Mouse (Mus musculus) induced T-regulatory cell, adult 2 months (primary cell): ENCODE measurements around the gene Lmtk2.

Experiments
- DNase-seq: peaks from one replicate; pipeline ENCODE4 v3.0.0-alpha.2; 2012; ENCODE audit warnings: low read depth

Lmtk2 gene

DNA sequence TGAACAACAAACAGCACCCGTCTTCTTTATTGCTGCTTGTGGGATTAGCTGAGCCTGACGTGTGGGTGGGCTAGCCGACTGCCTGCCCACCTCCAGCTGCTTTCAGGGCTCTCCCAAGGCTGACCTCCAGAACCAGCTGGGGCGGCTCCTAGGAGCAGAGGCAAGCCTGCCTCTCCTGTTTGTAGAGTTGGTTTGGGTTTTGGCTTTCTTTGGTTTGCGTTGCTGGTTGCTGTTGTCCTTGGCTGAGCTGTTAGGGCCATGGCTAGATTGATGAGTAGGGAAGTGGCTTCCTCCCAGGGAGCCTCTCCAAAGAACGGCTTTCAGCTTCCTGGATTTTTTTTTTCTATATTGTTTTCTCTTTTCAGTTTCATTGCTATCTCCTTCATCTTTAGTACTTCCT, 78.0 kb downstream of the Lmtk2 start:
- DNase-seq = no peak

DNA sequence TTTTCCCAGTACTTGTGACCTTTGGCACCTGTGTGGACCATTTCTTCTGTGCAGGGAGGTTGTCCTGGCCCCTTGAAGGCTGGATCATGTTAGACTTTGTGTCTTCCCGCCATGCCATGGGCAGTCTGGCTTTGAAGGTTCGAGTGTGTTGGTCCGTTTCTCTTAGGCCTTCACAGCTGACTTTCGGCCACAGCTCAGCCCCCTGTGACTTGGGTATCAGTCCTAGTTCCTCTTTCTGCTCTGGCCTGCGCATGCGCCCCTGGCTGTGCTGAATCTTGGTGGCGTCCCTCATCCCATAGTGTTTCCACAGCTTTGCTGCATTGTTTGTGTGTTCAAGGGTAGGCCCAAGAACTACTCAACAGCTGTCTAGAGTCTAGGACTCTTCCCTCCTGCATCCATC, 81.0 kb downstream of the Lmtk2 start:
- DNase-seq = no peak

DNA sequence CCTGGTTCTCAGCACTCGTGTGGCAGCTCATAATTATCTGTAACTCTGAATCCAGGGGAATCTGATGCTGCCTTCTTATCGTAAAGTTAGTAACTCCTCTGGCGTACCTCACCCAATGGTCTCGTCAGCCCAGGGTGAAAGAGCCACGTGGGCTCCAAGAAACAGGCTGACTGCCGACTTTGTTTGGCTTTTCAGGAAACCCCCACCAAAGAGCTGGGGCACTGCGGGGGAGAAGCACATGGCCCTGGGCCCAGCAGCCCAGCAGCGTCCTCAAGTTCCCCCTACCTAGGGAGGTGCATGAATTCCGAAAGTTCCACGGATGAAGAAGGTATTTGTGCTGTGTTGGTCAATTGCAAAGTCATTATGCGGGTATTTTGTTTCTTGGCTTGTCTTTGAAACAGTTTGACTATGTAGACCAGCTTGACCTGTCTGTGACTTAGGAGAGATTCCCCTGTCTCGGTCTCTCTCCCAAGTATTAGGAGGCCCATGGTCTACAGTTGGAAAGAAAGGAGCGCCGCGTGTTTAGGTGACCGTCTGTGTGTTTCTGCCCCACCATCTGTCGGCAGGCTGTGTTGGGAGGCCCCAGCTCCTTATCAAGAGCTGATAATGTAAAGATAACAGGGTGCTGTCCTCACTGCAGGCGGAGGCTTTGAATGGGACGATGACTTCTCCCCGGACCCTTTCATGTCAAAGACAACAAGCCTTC, 82.5 kb downstream of the Lmtk2 start:
- DNase-seq = no peak

DNA sequence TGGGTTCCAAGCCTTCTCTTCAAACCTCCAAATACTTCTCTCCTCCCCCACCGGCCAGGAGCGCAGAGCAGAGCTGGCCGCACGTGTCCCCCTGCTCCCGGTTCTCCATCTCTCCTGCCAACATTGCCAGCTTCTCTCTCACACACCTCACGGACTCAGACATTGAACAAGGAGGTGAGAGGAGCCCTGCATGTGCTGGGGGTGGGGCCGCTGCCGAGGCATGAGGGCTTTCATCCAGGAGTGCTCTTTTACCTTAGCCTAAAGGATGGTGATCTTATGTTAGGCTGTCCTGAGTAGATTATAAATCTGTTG, 83.0 kb downstream of the Lmtk2 start:
- DNase-seq = no peak

DNA sequence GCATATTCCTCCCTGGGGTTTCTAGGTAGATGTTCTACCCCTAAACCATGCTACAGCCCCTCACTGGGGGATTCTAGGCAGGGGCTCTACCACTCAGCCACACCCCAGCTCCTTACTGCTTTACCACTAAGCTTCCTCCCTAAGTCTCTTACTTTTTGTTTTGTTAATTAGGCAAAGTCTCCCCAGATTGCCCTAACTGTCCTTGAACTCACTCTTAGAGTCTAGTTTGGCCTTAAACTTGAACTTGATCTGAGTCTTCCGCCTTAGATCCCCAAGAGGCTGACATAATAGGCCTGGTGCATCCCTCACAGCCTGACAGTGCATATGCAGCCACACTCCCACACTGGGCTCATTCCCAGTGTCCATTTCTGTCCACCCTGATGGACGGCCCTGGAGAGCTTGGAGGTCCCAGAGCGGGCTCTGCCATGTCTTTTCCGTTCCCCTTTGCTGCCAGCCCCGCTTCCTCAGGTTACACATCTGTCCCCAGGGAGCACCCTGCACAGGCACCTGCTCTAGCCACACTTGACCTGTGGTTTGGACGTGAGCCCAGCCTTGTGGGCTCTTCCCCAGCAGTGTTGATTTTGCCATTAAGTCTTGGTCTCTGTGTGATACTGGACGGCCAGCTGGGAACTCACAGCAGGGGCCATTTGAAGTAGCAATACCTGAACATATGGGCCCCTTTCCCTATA, 83.6 kb downstream of the Lmtk2 start:
- no peak for DNase-seq

DNA sequence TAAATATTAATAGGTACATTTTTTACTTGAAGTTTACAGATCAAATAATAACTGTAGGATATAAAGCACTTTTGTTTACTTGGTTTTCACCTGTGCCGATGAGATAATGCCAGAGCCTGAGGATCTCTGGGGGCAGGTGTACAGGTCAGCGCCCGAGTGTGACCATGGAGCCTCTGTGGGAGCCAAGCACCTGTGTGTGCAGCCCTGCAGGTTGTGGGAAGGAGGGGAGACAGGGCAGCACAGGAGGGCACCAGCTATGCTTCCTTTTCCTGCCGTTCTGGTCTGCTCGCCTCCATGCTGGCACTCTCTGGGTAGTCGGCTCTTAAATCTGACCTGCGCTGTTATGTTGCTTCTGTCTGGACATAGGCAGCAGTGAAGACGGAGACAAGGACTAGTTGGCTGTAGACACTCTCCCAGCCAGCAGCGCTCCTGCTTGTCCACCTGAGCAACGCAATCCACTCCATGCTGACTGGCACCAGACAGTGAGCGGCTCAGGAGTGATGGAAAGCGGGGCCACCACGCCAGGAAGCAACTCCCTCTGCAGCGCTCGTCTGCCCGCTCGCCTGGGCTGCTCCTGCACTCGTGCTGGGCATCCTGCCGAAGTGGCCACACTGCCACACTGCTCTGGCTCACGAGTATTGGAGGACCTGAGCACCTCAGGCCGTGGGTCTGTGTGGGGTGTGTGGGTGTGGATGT, 84.3 kb downstream of the Lmtk2 start:
- DNase-seq = no peak

DNA sequence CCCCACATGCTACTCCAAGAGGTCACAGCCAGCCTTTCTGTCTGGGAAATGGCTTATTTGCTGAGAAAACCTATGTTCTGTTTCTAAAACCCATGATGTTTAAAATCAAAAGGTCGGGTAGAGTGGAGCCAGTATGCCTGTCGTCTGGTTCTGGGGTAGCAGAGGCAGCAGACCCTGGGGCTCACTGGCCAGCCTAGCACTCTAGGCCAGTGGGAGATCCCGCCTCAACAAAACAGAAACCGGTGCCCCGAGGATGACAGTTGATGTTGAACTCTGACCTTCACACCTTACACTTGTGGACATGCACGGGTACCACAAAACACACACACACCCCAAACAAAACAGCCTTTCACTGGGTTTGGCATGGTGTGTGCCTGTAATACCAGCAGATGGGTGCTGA, 88.2 kb downstream of the Lmtk2 start:
- no peak for DNase-seq

DNA sequence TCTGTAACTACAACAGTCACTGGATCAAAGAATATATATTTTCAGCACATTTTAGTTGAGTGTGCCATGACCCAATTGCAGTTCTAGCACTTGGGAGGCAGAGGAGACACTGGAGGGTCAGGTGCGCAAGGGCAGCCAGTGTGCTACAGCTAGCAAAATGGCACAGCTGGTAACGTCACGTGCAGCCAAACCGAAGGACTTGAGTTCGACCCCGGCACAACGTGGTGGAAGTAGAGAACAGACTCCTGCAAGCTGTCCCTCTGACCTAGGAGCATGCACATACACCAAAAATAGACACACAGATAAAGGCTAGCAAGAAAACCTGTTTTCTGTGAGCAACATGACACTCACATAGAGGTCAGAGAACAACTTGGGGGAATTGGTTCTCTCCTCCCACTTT, 89.1 kb downstream of the Lmtk2 start:
- no peak for DNase-seq

DNA sequence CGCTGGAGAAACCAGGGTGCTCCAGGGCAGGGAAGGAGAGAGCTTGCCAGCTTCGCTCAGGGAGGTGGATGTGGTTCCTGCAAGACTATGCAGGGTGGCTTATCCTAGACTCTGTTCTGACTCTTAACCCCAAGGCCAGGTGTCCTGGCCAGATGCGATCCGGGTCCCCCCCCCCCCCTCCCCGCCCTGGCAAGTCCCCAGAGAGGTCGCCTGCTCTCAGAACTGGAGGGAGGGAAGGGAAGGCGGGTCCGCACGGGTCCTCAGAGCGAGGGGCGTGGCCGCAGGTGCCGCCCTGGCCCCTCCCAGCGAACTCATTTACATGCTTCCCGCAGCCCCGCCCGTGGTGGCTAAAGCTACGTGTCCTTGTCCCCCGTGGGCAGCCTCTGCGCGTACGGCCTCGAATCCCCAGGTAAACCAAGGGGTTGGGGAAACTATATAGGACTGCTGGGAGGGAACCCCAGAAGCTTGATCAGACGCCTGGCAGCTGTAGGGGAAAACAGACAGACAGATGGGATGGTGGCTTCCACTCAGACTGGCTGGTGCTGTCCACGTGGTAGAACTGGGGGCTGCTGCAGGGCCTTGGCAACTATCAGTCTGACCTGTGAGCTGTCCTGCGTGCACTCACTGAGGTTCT, 89.8 kb downstream of the Lmtk2 start, which contains the start of gene Bhlha15:
Gene Bhlha15, plus strand, starts transcription at position 337 of the 634 bp plus-strand sequence.
- peak; percentile 70 for DNase-seq

DNA sequence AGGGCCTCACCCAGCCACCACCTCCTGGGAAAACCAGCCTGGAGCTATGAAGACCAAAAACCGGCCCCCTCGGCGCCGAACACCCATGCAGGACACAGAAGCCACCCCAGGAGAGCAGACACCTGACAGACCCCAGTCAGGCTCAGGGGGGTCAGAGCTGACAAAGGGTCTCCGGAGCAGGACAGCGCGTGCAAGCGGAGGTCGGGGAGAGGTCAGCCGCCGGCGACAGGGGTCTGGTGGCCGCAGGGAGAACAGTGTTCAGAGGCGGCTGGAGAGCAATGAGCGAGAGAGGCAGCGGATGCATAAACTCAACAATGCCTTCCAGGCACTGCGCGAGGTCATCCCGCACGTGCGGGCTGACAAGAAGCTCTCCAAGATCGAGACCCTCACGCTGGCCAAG, 90.8 kb downstream of the Lmtk2 start:
- no peak for DNase-seq

DNA sequence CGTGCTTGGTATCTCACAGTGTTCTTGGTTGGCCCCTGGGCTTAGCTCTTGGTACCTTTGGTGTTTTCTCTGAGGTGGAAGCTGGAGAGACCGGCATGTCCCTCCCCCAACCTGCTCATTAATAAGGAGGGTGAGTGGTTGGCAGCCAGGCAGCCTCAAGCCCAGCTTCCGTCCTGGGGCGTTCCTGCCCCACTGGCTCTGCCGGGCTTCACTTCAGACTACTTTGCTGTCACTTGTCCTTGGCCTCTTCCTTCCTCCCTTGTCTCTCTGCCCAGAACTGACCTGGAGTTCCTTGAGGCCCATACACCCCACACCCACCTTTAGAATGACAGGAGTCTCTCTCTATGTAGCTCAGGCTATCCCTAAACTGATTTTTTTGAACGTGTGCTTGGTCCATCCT, 92.4 kb downstream of the Lmtk2 start:
- DNase-seq = no peak

DNA sequence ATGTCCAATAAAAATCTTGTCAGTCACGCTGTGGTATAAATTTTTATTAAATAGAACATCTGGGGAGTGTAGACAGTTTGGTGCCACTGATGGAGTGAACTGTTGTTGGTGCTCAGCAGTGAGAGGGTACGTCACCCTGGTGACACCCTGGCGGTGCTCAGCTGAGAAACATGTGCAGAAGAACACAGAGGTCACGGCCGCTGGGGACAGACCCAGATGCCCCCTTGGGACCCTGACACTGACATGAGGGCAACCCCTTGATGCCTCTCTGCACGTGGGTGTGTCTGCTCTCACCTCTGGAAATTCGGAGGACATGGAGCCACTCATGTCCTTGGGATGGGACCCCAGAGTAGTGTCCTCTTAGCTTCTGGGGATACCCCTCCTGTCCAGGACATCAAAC, 94.2 kb downstream of the Lmtk2 start:
- DNase-seq = no peak

DNA sequence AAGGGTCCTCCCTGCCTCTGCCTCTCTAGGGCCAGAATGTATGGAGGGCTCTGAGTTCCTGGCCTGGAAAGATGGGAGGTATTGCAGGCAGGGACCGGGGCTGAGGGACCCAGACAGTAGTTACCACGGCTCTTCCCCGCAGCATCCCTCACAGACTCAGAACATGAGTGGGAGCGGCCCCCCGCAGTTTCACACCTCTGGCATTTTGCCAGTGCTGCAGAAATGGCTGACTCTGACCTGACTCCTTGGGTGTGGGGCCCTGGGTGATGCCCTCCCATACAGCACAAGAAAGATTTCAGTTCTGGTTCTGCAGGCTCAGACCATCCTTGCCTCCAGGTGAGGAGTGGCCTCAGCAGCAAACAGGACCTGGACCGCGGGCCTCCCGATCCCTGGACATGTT, 95.3 kb downstream of the Lmtk2 start:
- no peak for DNase-seq

DNA sequence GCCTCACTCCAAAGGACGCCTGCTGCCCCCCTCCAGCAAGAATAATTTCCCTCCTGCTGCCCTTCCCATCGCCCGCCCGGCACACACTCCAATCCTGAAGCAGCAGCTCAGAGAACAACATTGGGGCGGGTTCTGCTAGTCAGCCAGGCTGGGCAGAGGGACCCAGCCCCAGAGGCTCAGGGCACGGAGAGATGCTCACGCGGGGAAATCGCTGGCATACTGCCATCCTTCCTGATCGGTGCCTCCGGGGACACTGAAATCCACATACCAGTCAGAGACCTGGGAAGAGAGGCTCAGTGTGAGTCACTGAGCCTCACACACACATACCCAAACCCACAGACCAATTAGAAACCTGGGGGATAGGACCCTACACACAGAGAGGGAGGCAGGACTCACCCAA, 100.4 kb downstream of the Lmtk2 start:
- DNase-seq = no peak

DNA sequence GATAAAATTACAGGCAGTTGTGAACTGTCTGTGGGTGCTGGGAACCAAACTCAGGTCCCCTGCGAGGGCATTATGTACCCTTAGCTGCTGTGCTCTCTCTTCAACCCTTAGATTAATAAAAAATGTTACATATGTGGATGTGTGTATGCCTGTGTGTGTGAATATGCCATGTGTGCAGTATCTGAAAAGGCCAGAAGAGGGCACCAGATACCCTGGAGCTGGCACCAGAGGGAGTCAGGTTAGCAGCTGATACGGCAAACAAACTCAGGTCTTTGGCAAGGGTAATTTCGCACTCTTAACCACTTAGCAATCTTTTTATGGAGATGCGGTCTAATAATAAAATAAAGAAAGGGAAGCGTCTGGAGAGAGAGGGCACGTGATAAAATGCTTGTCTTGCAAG, 102.2 kb downstream of the Lmtk2 start:
- DNase-seq = peak; percentile 49

DNA sequence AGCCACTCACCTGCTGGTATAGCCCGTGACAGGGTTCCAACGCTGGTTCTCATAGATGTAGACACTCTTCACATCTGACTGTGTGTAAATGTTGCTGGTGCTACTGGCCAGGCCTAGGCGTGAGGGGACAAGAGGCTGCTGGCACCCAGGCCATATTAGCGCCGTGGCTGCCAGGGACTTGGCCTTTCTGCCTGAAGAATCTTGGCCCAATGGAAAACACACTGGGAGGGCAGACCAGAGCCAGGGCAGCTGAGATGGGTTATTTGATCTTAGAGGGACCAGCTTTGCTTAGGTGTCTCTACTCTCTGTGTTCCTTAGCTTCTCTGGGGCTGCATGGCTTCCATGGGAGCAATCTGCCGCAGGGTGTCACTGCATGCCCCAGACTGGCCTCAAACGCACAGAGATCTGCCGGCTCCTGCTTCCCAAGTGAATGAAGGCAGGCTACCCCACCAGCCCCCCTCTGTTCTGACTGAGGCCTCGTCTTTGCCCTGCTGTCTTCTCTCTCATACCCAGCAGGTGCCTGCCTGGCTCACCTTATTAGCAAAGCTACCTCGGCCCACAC, 103.2 kb downstream of the Lmtk2 start:
- no peak for DNase-seq

DNA sequence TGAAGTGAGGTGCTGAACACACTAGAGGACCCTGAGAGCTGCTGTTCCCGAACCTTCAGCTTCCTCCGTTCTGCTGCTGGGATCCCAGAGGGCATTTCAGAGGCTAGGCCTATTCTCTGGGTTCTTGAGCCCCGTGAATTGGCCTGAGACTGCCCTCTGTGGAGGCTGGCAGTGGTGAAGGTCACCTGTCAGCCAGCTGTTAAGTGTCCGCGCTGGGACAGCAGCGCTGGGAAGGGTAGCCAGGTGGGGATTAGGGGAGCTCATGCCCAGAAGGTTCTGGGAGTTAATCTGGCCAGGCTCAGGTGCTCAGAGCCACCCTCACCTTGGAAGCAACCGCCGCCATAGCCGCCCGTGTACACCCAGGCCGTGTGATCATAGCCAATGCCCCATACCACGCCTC, 104.1 kb downstream of the Lmtk2 start:
- no peak for DNase-seq

DNA sequence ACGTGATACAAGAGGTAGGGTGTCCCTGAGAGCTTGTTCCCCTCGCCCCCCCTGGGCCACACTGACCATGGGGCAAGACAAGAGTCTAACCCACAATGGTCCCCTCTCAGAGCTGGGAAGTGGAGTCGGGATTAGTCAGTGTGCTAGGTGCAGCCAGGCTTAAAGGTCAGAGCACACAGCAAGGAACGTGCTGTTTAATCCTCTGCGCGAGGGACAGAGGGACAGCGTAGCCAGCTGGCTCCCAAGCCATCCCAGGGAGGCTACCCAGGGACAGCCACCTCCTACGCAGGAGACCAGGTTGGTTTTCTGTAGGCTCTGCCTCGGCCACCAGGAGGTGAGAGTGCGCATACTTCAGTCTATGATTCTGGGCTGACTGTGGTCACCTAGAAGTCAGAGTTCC, 104.7 kb downstream of the Lmtk2 start:
- no peak for DNase-seq

DNA sequence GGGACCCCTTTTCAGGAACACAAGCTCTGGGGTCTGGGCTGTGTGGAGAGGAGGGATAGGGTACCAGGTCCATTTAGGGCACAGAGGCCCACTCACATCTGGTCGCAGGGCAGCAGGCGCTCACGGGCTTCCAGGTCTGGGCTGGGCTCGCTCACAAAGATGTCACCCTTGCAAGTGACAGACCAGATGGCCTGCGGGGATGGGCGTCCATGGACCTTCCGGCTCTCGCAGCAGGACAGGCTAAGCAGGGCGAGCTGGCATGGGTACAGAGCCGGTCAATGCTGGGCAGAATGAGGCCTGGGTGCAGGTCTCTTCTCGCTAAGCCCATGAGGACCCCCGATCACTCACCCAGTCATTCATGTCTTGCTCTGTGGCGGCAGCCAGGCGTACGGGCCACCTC, 105.8 kb downstream of the Lmtk2 start:
- DNase-seq = no peak

DNA sequence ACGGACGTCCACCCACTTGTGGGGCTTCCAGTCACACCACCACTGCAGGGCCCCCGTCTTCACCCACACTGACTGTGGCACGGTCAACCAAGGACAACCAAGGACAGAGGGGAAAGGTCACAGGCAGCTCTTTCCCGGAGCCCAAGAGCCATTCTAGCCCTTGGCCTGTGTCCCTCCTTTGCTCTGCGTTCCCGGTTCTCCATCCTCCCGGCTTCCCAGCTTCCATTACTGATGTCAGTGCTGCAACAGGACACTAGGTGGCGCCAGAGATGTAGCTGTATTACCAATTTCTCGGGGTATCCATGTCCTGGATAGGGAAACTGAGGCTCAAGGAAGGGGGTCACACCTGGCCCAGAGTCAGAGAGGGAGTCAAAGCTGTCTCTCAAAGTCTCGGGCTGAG, 107.2 kb downstream of the Lmtk2 start:
- DNase-seq = peak; percentile 64

DNA sequence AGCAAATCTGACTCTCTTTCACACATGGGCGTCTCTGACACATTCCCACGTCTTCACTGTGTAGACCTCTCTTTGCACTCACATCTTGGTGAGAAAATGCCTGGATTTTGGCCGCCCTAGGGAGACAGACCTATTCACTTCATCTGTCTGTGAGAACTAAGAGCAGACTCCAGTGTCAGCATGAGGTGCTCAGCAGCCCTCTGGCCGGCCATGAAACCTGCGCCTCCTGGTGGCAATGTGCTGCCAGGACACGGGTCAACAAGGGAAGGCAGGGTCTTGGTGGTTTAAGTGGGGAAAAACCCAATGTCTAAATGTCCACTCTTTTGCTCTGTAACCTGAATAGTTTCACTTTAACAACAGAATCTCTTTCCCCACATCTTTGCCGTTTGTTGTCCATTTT, 114.2 kb downstream of the Lmtk2 start:
- DNase-seq = peak; percentile 70

DNA sequence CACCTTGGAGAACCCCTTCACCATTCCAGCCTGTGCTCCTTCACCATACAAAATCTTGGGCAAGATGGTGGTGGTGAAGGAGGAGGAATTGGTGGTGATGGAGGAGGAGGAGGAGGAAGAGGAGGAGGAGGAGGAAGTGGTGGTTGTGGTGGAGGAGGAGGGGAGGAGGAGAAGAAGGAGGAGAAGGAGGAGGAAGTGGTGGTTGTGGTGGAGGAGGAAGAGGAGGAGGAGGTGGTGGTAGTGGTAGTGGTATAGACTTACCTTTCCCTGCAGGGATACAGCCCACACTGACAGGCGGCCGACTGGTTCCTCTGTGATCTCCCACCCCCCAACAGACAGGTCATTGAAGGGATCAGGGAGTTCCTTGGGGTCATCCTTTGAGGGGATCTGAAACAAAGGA, 115.8 kb downstream of the Lmtk2 start:
- DNase-seq = peak; percentile 32

DNA sequence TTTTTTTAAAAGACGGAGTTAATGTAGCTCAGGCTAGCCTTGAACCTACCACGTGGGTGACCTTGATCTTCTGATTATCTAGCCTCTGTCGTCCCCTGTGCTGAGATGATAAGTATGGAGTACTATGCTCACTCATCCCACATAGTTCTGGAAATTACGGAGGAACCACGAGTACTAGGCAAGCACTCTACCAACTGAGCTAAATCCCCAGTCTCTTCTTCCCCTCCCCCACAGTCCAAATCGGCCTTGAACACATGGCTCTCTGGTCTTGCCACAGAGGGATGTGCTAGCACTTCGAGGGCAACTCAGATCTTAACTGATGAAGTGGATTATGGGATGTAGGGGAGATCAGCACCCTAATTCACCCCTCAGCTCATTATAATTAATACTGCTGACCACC, 117.8 kb downstream of the Lmtk2 start:
- DNase-seq = no peak
